ENCODE assay signal across 8 mouse cellular contexts in genomic region chrX:170019219-170019953, GRCm38 (mm10). TPM values are rescaled to one million over a fixed set of nuclear protein-coding genes. Genes with fewer than 3 reads are reported as not detected.
DNase-seq lines count a peak whose midpoint lies in the region; ATAC-seq and TF ChIP-seq lines count a peak whose summit lies in the region.
"Not testable (repeated sequence)": the region's sequence is repeated elsewhere in the genome, so short reads cannot be mapped to it uniquely, and the experiment has no call there.

No protein-coding gene starts in this region.

- not testable (repeated sequence) for TF ChIP-seq CTCF in Patski (IDR thresholded peaks at IDR 0.05)

- H3K36me3 ChIP-seq in embryonic facial prominence, embryonic 14.5 days (ENCODE audit: control insufficient read depth, insufficient read depth, low read length) = peaks cover 46% of the 10 kb centered on the region
- peaks cover 30% of the 10 kb centered on the region for H3K36me3 ChIP-seq in hindbrain, embryonic 16.5 days (ENCODE audit: control insufficient read depth, insufficient read depth, low read length)
- peaks cover 34% of the 10 kb centered on the region for H3K36me3 ChIP-seq in limb, embryonic 15.5 days
- peaks cover 29% of the 10 kb centered on the region for H3K36me3 ChIP-seq in midbrain, embryonic 13.5 days

- not testable (repeated sequence) for H3K27ac ChIP-seq in embryonic facial prominence, embryonic 14.5 days (replicated peaks; ENCODE audit: low read depth, low read length); limb, embryonic 15.5 days
- H3K27ac ChIP-seq in hindbrain, embryonic 16.5 days (ENCODE audit: low read depth, low read length) = peak overlapping the region; percentile 24
- H3K27ac ChIP-seq in midbrain, embryonic 13.5 days = peak overlapping the region; percentile 10

- H3K9me3 ChIP-seq in embryonic facial prominence, embryonic 14.5 days (ENCODE audit: control insufficient read depth, low read length) = peaks cover 24% of the 10 kb centered on the region
- H3K9me3 ChIP-seq in hindbrain, embryonic 16.5 days (ENCODE audit: control insufficient read depth, low read length) = peaks cover 23% of the 10 kb centered on the region
- peaks cover 20% of the 10 kb centered on the region for H3K9me3 ChIP-seq in limb, embryonic 15.5 days
- peaks cover 37% of the 10 kb centered on the region for H3K9me3 ChIP-seq in midbrain, embryonic 13.5 days

- CTCF ChIA-PET in Patski (lab: Charles Lee) = not testable (repeated sequence)

- WGBS in embryonic facial prominence, embryonic 14.5 days = 85% methylated on average over 30 of the region's 30 CpGs
- WGBS in hindbrain, embryonic 16.5 days = 81% methylated on average over 30 of the region's 30 CpGs
- WGBS in limb, embryonic 15.5 days = 84% methylated on average over 30 of the region's 30 CpGs
- WGBS in midbrain, embryonic 13.5 days = 83% methylated on average over 30 of the region's 30 CpGs

- DNase-seq in Patski (ENCODE audit: low read depth, low spot score); embryonic facial prominence, embryonic 14.5 days (ENCODE audit: low spot score): not testable (repeated sequence)
- peak; percentile 62 for DNase-seq in right cerebral cortex, postnatal 4 days
- peak; percentile 58 for DNase-seq in yolk sac, embryonic 10.5 days (ENCODE audit: low spot score)

- peak; percentile 29 for ATAC-seq in Patski
- peak; percentile 50 for ATAC-seq in embryonic facial prominence, embryonic 14.5 days (ENCODE audit: low read depth)
- ATAC-seq in granulocyte monocyte progenitor cell, adult 5-6 weeks (replicated peaks; ENCODE audit: poor library complexity, severe bottlenecking) = peak; percentile 16
- ATAC-seq in hindbrain, embryonic 16.5 days = peak; percentile 60
- peak; percentile 70 for ATAC-seq in limb, embryonic 15.5 days (ENCODE audit: insufficient number of reproducible peaks, low FRiP score, low TSS enrichment, low read depth)
- peak; percentile 62 for ATAC-seq in midbrain, embryonic 13.5 days

- in situ Hi-C loops in Patski (cut with MboI; ENCODE audit: low pct_unique_long_range_greater_than_20kb) = not testable (repeated sequence)

- H3K27me3 ChIP-seq in Patski; embryonic facial prominence, embryonic 14.5 days (replicated peaks; ENCODE audit: control insufficient read depth, insufficient read depth, low read length); hindbrain, embryonic 16.5 days (replicated peaks; ENCODE audit: control insufficient read depth, insufficient read depth, low read length); limb, embryonic 15.5 days; midbrain, embryonic 13.5 days: not testable (repeated sequence)

- POLR2A ChIA-PET in Patski (lab: Charles Lee) = not testable (repeated sequence)

- not testable (repeated sequence) for H3K9ac ChIP-seq in embryonic facial prominence, embryonic 14.5 days (ENCODE audit: low read depth, low read length); hindbrain, embryonic 16.5 days (ENCODE audit: low read depth, low read length); limb, embryonic 15.5 days; midbrain, embryonic 13.5 days (replicated peaks)

- not testable (repeated sequence) for H3K4me1 ChIP-seq in embryonic facial prominence, embryonic 14.5 days (ENCODE audit: control insufficient read depth, insufficient read depth, low read length); hindbrain, embryonic 16.5 days (ENCODE audit: control insufficient read depth, insufficient read depth, low read depth, low read length); limb, embryonic 15.5 days; midbrain, embryonic 13.5 days (replicated peaks)

- H3K4me2 ChIP-seq in embryonic facial prominence, embryonic 14.5 days (ENCODE audit: low read depth, low read length); hindbrain, embryonic 16.5 days (ENCODE audit: low read length); limb, embryonic 15.5 days; midbrain, embryonic 13.5 days (replicated peaks): not testable (repeated sequence)

- H3K4me3 ChIP-seq in embryonic facial prominence, embryonic 14.5 days (ENCODE audit: low read depth, low read length); hindbrain, embryonic 16.5 days (ENCODE audit: low read length); limb, embryonic 15.5 days; midbrain, embryonic 13.5 days (replicated peaks): not testable (repeated sequence)

RNA-seq across cellular contexts. Expression of gene Gm21887, which starts 9.9 kb away (rescaled TPM):
- 110 TPM for polyA plus RNA-seq in Patski (2021)
- 128 and 129 TPM in 2 replicates for polyA plus RNA-seq in embryonic facial prominence, embryonic 14.5 days (2014; fragmentation: Nextera tagmentation; extraction: Ambion mirVana)
- 36.7 and 87.7 TPM in 2 replicates for total RNA-seq in granulocyte monocyte progenitor cell, adult 5-6 weeks (2014; fragmentation: Nextera tagmentation)
- 163 and 210 TPM in 2 replicates for total RNA-seq in granulocyte monocyte progenitor cell, adult 5-6 weeks (2017)
- 91.3 and 180 TPM in 2 replicates for polyA plus RNA-seq in hindbrain, embryonic 16.5 days (2015; fragmentation: Nextera tagmentation; extraction: Ambion mirVana)
- 133 and 163 TPM in 2 replicates for polyA plus RNA-seq in limb, embryonic 15.5 days (2015; fragmentation: Nextera tagmentation; extraction: Ambion mirVana)
- polyA plus RNA-seq in midbrain, embryonic 13.5 days (2015; fragmentation: Nextera tagmentation; extraction: Ambion mirVana) = 164 and 183 TPM in 2 replicates

Comparison
In these comparisons a context has a peak if more than half of its experiments do, and no peak if none do; other contexts are left out.
1. ATAC-seq: peak in every context shown above with its lines; median percentile 70 in limb, embryonic 15.5 days; 62 in midbrain, embryonic 13.5 days; 60 in hindbrain, embryonic 16.5 days; 50 in embryonic facial prominence, embryonic 14.5 days; 29 in Patski; 16 in granulocyte monocyte progenitor cell, adult 5-6 weeks.